Mouse (Mus musculus) heart, postnatal 10 days (tissue): Measurements from ENCODE around the gene Fam118a. TPM values are rescaled to one million over a fixed set of nuclear protein-coding genes. Genes with fewer than 3 reads are reported as not detected.
"Not testable (repeated sequence)": the region's sequence is repeated elsewhere in the genome, so short reads cannot be mapped to it uniquely, and the experiment has no call there.

Experiments
- DNase-seq, 2 experiments: peaks; one replicate each; pipeline ENCODE4 v3.0.0; 2021
- intact Hi-C: fragments of 180-260 bp; cut with DNase I; formaldehyde crosslinking; loops from one replicate; pipeline ENCODE4 v1.15.1; 2025
- total RNA-seq, 2 experiments: library from RNA; stranded (reverse); gene quantifications; 2 replicates each; pipeline ENCODE4 v1.2.3; 2021

Fam118a gene
- total RNA-seq, result 10 to 100 TPM; 10.1 to 10.8 TPM

DNA sequence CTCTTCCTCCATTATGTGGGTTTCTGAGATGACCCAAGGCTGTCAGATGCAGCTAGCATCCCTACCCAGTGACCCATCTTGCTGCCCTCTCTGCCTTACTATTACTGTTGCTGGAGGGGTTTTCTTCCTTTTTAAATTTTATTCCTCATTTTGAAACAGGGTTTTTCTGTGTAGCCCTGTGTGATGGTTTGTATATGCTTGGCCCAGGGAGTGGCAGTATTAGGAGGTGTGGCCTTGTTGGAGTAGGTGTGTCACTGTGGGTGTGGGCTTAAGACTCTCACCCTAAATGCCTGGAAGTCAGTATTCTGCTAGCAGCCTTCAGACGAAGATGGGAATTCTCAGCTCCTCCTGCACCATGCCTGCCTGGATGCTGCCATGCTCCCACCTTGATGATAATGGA, at the start of gene Fam118a:
Gene Fam118a (plus strand): TSS at position 301 of the 400 bp plus-strand sequence.
- DNase-seq, intact Hi-C loops: not testable (repeated sequence)

GRCm38 (mm10) chr15:84981609-84982313, 47.0 kb upstream of the Fam118a start:
- intact Hi-C loops, result no loop called here
- peak in 1 of 2 experiments; percentile 31 for DNase-seq

GRCm38 (mm10) chr15:84982888-84983287, 45.9 kb upstream of the Fam118a start:
- intact Hi-C loops, result no loop called here
- no peak for DNase-seq

GRCm38 (mm10) chr15:84983721-84984120, 45.0 kb upstream of the Fam118a start:
- DNase-seq, result no peak
- intact Hi-C loops, result no loop called here

DNA sequence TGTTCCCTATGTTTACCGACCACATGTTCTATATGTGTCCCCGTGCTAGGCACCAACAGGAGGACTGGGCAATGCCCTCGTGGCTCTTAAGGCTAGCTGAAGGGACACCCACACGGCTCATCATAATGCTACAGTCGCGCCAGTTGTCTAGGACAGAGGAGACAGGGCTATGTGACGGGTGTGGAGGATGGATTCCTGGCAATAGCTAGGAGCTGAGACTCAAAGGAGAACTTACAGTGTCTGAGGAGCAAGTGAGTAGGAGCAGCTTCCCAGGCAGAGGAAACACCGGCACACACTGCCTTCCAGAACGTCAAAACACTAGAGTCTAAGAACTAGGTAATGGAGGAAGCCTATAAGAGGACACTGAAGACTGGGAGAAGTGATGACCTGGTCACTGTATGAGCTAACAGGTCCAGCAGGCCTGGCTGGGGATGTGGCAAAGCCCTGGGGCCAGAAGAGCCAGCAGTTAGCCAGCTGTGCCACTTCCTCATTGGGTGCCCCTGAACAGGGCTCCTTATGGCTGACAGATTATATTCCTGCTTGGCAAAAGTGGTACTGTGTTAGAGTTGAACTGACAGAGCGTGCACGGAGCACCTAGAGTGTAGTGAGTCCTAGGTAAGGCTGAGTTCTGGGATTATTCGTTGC, 43.1 kb upstream of the Fam118a start:
- intact Hi-C loops, result loop anchor here (5.0 kb wide), 1 partner anchor 128 kb away; the partner anchor contains the start of gene Phf21b

DNA sequence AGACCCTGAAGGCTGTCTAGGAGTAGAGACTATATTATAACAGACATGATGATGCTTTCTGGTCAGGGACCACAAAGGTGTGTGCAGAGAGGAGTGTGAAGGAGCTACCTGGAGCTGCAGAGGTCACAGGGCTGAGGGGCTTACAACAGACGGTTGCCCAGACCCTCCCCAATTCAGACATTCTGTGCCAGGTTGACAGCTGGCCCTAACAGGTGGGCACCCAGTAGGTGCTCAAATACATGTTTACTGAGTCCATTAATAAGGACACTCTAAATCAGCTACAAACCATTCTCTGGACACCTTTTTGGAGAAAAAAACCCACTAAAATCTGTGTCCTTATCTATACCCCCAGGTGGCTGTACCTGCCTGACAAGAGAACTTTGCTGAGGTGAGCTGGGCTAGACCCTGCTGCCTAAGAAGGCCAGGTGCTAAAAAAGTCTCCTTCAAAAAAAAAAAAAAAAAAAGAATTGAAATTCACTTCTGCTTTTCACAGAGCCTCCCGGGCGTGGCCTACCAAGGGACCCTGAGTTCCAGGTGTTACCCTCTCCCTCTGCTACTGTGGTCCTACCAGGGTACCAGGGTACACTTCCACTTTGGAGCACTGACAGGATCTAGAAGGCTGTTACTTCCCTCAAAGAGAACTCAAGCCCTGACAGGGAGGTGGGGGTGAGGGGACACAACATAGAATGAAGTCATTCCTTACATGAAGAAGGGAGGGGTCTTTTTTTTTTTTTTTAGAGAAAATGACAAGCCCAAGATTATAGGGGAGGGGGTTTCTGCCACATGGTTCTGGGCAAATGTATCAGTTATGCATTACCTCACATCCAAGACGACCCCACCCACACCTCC, 42.4 kb upstream of the Fam118a start:
- intact Hi-C loops, result loop anchor here (5.0 kb wide), 1 partner anchor 129 kb away; the partner anchor contains the start of gene Phf21b
- no peak for DNase-seq

More for the DNA sequence above, 43.1 kb upstream of the Fam118a start:
- no peak for DNase-seq

- intact Hi-C loops, result loop anchor here (5.0 kb wide), 1 partner anchor 130 kb away; the partner anchor contains the start of gene Phf21b
- DNase-seq, result peak; percentile 28 to 65
Measured at GRCm38 (mm10) chr15:84987020-84987815, 41.5 kb upstream of the Fam118a start.

- peak; percentile 92 to 94 for DNase-seq
- intact Hi-C loops, result loop anchor here (2.0 to 5.0 kb wide), 2 partner anchors 65 to 131 kb away; partner anchors contain the start of genes Nup50 and Phf21b
Measured at GRCm38 (mm10) chr15:84987874-84988825, 40.6 kb upstream of the Fam118a start, which contains the start of gene 5031439G07Rik. Gene 5031439G07Rik (minus strand): TSS chr15:84988551.

DNA sequence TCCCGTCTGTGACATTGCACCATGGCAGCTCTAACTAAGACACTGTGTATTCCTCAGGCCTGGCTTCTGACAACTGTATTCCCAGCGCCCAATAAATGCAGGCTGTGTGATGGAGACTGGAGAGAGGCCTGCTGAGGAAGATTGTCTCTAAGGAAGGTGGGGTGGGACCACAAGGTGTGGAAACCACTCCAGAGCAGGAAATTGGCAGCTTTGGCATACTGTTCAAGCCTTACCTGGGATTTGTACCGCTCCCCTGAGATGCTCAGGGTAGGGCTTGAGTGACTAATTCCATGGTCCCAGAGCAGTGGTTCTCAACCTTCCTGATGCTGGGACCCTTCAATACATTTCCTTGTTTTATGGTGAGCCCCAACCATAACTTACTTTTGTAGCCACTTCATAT, 39.6 kb upstream of the Fam118a start:
- intact Hi-C loops, result loop anchor here (2.0 to 5.0 kb wide), 2 partner anchors 66 to 132 kb away; partner anchors contain the start of genes Nup50 and Phf21b
- DNase-seq, result no peak

DNA sequence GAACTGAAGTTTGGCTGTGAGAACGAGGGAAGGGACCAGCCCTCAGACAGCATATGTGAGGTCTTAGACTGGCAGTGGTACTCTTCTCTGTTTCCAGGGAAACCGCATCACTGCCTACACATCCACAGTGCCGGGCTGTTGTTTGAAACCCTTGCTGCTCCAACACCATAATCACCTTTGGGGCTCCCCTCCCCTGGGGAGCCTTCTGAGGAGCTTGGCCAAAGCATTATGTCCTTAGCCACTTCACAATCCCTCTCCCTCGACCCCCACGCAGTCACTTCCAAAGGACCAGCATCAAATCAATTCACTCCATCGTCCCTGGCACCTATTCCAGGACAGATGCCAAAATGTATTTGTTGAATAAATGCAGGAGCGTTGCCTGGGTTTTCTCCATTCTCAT, 39.0 kb upstream of the Fam118a start:
- intact Hi-C loops, result loop anchor here (2.0 to 5.0 kb wide), 2 partner anchors 67 to 132 kb away; partner anchors contain the start of genes Nup50 and Phf21b
- no peak for DNase-seq

GRCm38 (mm10) chr15:84994498-84994897, 34.2 kb upstream of the Fam118a start:
- DNase-seq, result no peak
- intact Hi-C loops, result no loop called here

DNA sequence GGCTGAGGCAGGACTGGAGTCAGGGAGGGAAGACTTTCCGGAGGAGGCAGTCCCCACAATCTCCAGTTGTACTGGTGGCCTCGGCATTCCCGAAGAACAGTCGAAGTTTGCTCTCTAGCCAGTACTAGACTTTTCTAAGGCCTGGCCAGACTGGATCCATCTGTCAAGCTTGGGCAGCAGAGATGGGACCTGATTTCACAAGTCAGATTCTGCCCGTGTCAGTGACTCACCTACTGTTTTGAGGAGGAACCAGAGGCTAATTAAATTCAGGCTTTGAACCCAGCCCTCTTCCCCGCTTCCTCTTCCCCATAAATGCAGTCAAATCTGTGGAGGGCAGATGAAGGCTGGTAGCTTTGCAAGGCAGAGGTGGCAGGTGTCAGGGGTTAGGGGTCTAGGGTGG, 33.7 kb upstream of the Fam118a start:
- intact Hi-C loops, result loop anchor here (5.0 kb wide), 1 partner anchor 238 kb away; no protein-coding TSS in a partner anchor
- no peak for DNase-seq

DNA sequence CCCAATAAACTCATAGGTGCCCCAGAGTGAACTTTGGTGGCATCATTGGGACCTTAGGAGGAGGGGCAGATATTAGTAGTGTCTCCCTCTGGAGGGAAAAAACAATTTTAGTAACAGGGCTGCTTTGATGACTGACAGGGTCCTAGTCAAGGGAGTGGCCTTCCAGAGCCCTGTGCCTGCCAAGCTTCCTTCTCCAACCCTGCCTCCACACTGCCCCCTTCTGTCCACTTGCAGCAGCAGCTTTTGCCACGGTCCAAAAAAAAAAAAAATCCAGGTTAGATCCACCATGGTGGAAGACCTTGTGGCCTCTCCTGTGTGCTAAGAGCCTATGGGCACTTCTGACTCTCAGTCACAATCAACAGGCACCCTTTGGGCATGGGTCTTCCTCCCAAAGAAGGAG, 32.8 kb upstream of the Fam118a start:
- intact Hi-C loops, result loop anchor here (5.0 kb wide), 1 partner anchor 239 kb away; no protein-coding TSS in a partner anchor
- peak; percentile 70 to 83 for DNase-seq

DNA sequence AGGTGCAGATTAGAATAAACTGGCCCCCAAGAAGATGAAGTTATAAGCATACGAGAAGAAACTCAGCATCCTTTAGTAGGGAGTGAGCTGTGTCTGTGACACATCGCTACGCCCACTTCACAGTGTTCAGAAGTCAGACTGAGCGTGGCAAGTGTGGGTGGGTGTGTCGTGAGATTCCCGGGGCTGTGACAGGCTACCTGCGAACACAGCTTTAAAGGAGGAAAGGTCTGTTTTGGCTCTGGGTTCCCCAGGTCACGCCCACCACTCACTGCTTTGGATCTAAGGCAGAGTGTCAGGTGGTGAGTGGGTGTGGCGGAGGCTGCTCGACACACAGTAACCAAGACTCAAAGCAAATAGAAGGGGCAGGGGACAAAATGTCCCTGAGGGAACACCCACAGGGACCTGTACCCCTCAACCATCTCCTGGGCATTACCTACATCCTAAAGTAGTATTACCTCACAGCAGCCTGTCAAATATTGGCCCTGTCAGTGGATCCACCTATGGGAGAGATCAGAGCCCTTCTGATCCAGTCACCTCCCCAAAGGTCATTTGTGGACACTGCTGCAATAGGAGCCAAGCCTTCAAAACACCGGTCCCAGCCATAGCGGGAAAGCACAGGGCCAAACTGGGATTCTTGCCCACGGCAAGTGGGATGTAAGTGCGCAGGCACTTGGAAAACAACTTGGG, 30.8 kb upstream of the Fam118a start:
- DNase-seq, result no peak
- intact Hi-C loops, result loop anchor here (5.0 kb wide), 1 partner anchor 241 kb away; no protein-coding TSS in a partner anchor

DNA sequence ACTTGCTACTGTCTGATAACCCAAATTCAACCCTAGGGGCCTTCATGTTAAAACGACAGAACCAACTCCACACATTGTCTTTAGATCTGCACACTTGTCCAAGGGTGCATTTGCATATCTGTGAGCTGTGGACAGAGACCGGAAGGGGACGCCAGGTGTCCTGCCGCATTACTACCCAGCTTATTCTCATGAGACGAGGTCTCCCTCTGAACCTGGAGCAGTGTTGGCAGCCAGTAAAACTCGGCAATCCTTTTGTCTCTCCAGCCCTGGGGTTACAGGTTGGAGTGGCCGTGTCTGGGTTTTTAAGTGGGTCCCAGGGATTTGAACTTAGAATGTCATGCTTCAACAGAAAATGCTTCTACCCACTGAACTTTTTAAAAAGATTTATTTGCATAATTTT, 28.8 kb upstream of the Fam118a start:
- intact Hi-C loops, result loop anchor here (5.0 kb wide), 1 partner anchor 243 kb away; no protein-coding TSS in a partner anchor

DNA sequence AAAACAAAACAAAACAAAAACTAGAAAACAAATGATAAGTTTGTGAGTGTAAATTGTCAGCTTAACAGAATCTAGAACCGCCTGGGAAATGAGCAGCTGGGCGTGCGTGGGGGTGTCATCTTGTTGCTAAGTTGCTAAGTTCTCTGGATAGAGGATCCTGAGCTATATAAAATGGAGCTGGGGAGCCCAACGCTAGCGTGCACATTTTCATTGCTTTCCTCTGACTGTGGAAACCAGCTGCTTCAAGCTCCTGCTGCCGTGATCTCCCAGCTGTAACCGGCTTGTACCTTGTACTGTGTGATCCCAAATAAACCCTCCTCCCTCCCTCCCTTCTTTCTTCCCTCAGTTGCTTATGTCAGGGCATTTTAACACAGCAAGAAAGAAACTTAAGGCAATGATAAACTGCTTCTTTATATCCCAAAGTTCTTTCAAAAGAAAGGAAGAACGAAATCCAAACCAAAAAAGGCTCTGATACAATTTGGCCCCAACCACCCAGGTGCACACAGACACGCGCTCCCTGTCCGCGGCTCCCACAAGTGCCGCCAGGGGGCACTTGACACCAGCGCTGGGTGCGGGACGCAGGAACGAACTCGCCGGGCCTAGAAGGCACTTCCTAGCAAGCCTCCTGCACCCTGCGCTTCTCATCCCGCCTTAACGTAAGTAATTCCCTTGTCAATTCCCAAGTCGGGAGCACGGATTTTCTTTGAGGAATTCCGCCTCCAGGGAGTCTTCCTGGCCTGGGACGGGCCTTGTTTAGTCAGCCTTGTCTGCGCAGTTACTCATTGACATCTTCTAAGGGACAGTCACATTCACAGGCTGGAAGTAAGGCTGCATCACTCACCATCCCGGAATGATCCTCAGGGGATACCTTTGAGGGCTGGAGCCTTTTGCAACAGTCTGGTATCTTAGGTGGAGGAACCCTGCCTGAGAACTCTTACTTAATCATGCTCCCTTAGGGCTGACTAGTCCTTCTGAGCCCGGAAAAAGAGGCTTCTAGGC, 27.5 kb upstream of the Fam118a start:
- peak; percentile 84 to 89 for DNase-seq
- intact Hi-C loops, result loop anchor here (1.0 kb wide), 2 partner anchors 41 to 69 kb away; no protein-coding TSS in a partner anchor

More for the DNA sequence above, 28.8 kb upstream of the Fam118a start:
- DNase-seq, result no peak
